Mouse (Mus musculus): ENCODE measurements at regions not wholly inside any gene's neighbourhood (a gene's known extent, or its start where the extent isn't known, plus 50 kb on each side); places are given as distances from the start of the nearest gene placed in this dataset.

GRCm38 (mm10) chr13:37120219-37120618 is 70.2 kb upstream of the F13a1 start:
- no peak for DNase-seq
- H3K4me1 ChIP-seq (ENCODE audit: control insufficient read depth, insufficient read depth, low read length): no peaks in the 10 kb centered on the region; the same call in 1 of the 2 replicates
- WGBS: 41% methylated on average over 2 of the region's 2 CpGs
- H3K4me3 ChIP-seq (replicated peaks; ENCODE audit: extremely low read depth, low read depth, low read length): no peak overlapping the region
- TF ChIP-seq CTCF (IDR thresholded peaks at IDR 0.05; ENCODE audit: insufficient read depth, low read length) (no peak), POLR2A (IDR thresholded peaks at IDR 0.05; ENCODE audit: borderline replicate concordance, extremely low read depth, low read depth, low read length) (no peak)

GRCm38 (mm10) chr13:37114324-37114723 is 64.3 kb upstream of the F13a1 start:
- H3K4me1 ChIP-seq (ENCODE audit: control insufficient read depth, insufficient read depth, low read length): no peaks in the 10 kb centered on the region
- no peak for DNase-seq
- H3K4me3 ChIP-seq (replicated peaks; ENCODE audit: extremely low read depth, low read depth, low read length): no peak overlapping the region
- TF ChIP-seq POLR2A (IDR thresholded peaks at IDR 0.05; ENCODE audit: borderline replicate concordance, extremely low read depth, low read depth, low read length) (no peak), CTCF (IDR thresholded peaks at IDR 0.05; ENCODE audit: insufficient read depth, low read length) (no peak)
- WGBS: 72% methylated on average over 5 of the region's 5 CpGs

GRCm38 (mm10) chr13:37111747-37112146 is 61.7 kb upstream of the F13a1 start:
- no peak for TF ChIP-seq CTCF (IDR thresholded peaks at IDR 0.05; ENCODE audit: insufficient read depth, low read length)
- no peak for TF ChIP-seq POLR2A (IDR thresholded peaks at IDR 0.05; ENCODE audit: borderline replicate concordance, extremely low read depth, low read depth, low read length)
- Histone ChIP-seq H3K4me1 (ENCODE audit: control insufficient read depth, insufficient read depth, low read length) (no peaks in the 10 kb centered on the region), H3K4me3 (replicated peaks; ENCODE audit: extremely low read depth, low read depth, low read length) (no peak overlapping the region)
- DNase-seq: no peak
- 88% methylated on average over 4 of the region's 4 CpGs for WGBS

- TF ChIP-seq CTCF (IDR thresholded peaks at IDR 0.05; ENCODE audit: insufficient read depth, low read length): no peak
- TF ChIP-seq POLR2A (IDR thresholded peaks at IDR 0.05; ENCODE audit: borderline replicate concordance, extremely low read depth, low read depth, low read length): no peak
- Histone ChIP-seq H3K4me1 (ENCODE audit: control insufficient read depth, insufficient read depth, low read length) (no peaks in the 10 kb centered on the region), H3K4me3 (replicated peaks; ENCODE audit: extremely low read depth, low read depth, low read length) (no peak overlapping the region)
- DNase-seq: no peak
- WGBS: 53% methylated on average over 5 of the region's 5 CpGs
Observed at GRCm38 (mm10) chr13:37107721-37108120, 57.7 kb upstream of the F13a1 start.

GRCm38 (mm10) chr13:37106009-37106408 is 56.0 kb upstream of the F13a1 start:
- no peak overlapping the region for H3K4me3 ChIP-seq (replicated peaks; ENCODE audit: extremely low read depth, low read depth, low read length)
- no peak for TF ChIP-seq CTCF (IDR thresholded peaks at IDR 0.05; ENCODE audit: insufficient read depth, low read length)
- no peak for TF ChIP-seq POLR2A (IDR thresholded peaks at IDR 0.05; ENCODE audit: borderline replicate concordance, extremely low read depth, low read depth, low read length)
- no peaks in the 10 kb centered on the region for H3K4me1 ChIP-seq (ENCODE audit: control insufficient read depth, insufficient read depth, low read length)
- DNase-seq: no peak
- WGBS: 67% methylated on average over 5 of the region's 5 CpGs

GRCm38 (mm10) chr13:37104410-37105294 is 54.6 kb upstream of the F13a1 start:
- 62% methylated on average over 9 of the region's 9 CpGs for WGBS
- TF ChIP-seq POLR2A (IDR thresholded peaks at IDR 0.05; ENCODE audit: borderline replicate concordance, extremely low read depth, low read depth, low read length) (no peak), CTCF (IDR thresholded peaks at IDR 0.05; ENCODE audit: insufficient read depth, low read length) (no peak)
- H3K4me3 ChIP-seq (replicated peaks; ENCODE audit: extremely low read depth, low read depth, low read length): no peak overlapping the region
- no peak for DNase-seq
- H3K4me1 ChIP-seq (ENCODE audit: control insufficient read depth, insufficient read depth, low read length): no peaks in the 10 kb centered on the region

- no peak for DNase-seq
- WGBS: 71% methylated on average over 6 of the region's 6 CpGs
- Histone ChIP-seq H3K4me1 (ENCODE audit: control insufficient read depth, insufficient read depth, low read length) (no peaks in the 10 kb centered on the region), H3K4me3 (replicated peaks; ENCODE audit: extremely low read depth, low read depth, low read length) (no peak overlapping the region)
- TF ChIP-seq POLR2A (IDR thresholded peaks at IDR 0.05; ENCODE audit: borderline replicate concordance, extremely low read depth, low read depth, low read length) (no peak), CTCF (IDR thresholded peaks at IDR 0.05; ENCODE audit: insufficient read depth, low read length) (no peak)
Observed at GRCm38 (mm10) chr13:37103741-37104296, 53.8 kb upstream of the F13a1 start.

- DNase-seq: no peak
- WGBS: 80% methylated on average over 4 of the region's 4 CpGs
- Histone ChIP-seq H3K4me1 (ENCODE audit: control insufficient read depth, insufficient read depth, low read length) (no peaks in the 10 kb centered on the region), H3K4me3 (replicated peaks; ENCODE audit: extremely low read depth, low read depth, low read length) (no peak overlapping the region)
- no peak for TF ChIP-seq CTCF (IDR thresholded peaks at IDR 0.05; ENCODE audit: insufficient read depth, low read length)
- TF ChIP-seq POLR2A (IDR thresholded peaks at IDR 0.05; ENCODE audit: borderline replicate concordance, extremely low read depth, low read depth, low read length): no peak
Observed at GRCm38 (mm10) chr13:37101755-37102154, 51.7 kb upstream of the F13a1 start.

All from lung, adult 2 months (tissue).